Mouse (Mus musculus) cerebellum, postnatal 25 days (tissue): ENCODE data around the gene Ugcg.
A peak's percentile ranks its signal among the peaks of the same experiment; 100 is the strongest.

Experiments used
- DNase-seq, 2 experiments: peaks; one replicate each; pipeline ENCODE4 v3.0.0; 2021; ENCODE audit warnings: mixed read lengths in 2 of 2

Ugcg gene

DNA sequence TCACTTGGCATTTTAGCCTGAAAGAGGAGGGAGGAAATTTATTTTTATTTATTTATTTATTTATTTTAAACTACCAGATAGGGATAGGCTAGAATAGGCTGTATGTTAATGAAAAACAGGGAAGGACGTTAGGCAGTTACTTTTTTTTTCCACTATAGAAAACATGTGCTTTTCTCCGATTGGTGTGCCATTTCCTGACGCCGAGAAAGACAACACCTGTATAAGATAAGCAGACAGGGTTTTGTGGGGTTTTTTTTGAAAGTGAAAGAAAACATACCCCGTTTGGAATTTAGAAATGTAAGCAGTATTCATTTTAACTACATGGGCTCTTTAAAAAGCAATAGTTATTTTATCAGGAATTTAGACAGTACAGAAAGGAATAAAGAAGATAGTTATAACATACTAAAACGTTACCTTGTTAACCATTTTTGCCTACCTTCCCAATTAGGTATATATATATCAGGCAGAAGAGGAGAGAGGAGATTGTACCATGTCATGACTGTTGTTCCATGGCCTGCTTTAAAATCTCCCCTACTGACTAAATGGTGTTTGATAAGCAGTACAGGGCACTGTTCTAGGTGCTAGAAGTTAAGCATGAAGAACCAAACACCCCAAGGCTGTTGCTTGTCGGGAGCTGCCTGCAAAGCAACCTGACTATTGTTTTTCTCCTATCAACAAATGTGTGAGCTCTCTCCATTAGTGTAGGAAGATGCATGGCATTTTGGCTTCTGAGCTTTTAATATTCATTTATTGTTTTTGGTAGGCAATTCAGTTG is 1.8 kb downstream of the Ugcg start:
- DNase-seq: no peak

DNA sequence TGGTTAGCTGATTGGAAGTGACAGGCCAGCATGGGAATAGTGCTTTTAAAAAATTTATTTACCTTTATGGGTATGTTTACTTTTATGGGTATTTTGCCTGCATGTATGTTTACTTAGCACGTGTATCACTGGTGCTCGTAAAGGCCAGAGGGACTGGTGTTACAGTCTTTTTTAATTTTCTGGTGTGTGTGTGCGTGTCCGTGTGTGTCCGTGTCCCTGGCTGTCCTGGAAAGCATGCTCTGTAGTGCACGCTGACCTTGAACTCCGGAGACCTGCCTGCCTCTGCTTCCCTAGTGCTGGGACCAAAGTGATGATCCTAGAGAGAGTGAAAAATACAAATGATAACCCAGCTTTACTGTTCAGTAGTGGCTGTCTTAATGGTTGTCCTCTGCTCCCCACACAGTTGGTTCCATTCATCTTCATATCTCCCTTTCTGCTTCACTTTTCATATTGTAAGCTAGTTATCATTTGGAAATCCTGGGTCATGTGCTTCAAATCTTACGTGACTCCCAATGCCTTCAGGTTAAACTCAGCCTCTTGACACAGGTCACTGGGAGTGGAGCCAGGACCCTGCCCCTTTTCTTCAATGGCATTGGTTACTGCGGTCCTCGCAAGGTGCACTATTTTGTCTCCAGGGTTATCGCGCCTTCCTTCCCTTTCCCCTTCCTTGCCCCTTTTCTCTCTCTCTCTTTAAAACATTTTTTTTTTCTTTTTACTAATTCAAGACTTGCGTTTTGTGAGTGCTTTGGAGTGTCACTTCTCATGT is 5.9 kb downstream of the Ugcg start:
- no peak for DNase-seq

DNA sequence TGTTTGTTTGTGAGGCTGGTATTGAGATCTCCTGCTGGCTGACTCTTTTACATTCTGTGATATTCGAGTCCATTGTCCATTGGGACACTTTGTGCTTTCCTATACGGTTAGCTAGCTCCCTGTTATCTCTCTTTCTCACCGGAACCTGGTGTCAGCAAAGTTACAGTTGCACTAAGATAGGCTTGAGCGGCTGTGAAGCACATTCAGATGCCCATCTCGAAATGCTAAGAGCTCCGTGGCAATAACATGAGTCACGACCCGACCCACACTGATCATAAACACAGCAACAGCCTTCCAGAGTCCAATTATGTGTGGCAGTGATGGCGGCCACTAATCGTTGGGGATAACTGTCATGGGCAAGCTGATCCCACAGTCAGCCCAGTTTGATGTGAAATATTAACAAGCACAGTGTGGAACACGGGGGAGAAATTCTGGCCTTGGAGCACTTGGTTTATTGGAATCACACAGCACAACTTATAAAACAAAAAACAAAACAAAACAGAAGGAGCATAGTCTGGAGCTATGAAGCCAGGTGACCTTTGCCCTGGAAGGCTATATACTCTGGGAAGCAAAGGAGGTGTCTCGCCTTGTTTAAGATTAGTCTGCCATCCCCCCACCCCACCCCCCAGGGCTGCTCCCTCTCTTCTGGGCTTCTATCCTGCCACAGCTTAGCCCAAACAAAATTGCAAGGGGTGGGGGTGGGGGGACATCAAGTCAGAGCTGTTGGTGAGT is 7.5 kb downstream of the Ugcg start:
- DNase-seq: no peak

- no peak for DNase-seq
Observed at GRCm38 (mm10) chr4:59197078-59197424, 8.0 kb downstream of the Ugcg start.

GRCm38 (mm10) chr4:59197462-59197861 is 8.4 kb downstream of the Ugcg start:
- no peak for DNase-seq

- peak; percentile 45 to 70 for DNase-seq
Observed at GRCm38 (mm10) chr4:59199341-59199740, 10.3 kb downstream of the Ugcg start.

- peak; percentile 20 to 24 for DNase-seq
Observed at GRCm38 (mm10) chr4:59199805-59200204, 10.7 kb downstream of the Ugcg start.

- DNase-seq: no peak
Observed at GRCm38 (mm10) chr4:59200636-59201035, 11.6 kb downstream of the Ugcg start.

- no peak for DNase-seq
Observed at GRCm38 (mm10) chr4:59204616-59205015, 15.6 kb downstream of the Ugcg start.

- DNase-seq: no peak
Observed at GRCm38 (mm10) chr4:59205758-59206340, 16.8 kb downstream of the Ugcg start.

GRCm38 (mm10) chr4:59206600-59206999 is 17.5 kb downstream of the Ugcg start:
- no peak for DNase-seq

- no peak for DNase-seq
Observed at GRCm38 (mm10) chr4:59208607-59209006, 19.6 kb downstream of the Ugcg start.

DNA sequence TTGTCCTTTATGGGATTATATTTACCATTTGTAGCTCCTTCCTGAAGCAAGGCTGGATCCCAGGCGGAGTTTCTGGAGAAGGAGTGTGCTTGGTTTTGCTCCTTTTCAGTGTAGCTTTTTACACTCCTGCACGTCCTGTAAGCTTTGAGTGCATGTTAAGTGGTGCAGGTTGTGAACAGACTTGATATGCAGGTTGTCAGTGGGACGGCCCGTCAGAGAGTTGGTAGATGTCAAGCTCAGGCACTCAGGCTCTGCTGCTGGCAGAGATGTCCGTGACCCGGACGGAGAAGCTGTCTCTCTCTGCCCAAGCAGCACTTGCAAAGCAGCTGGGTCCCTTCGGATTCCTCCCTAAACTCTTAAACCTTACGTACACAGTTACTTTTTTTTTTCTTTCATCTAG is 22.1 kb downstream of the Ugcg start:
- no peak for DNase-seq

GRCm38 (mm10) chr4:59213833-59214232 is 24.8 kb downstream of the Ugcg start:
- no peak for DNase-seq

DNA sequence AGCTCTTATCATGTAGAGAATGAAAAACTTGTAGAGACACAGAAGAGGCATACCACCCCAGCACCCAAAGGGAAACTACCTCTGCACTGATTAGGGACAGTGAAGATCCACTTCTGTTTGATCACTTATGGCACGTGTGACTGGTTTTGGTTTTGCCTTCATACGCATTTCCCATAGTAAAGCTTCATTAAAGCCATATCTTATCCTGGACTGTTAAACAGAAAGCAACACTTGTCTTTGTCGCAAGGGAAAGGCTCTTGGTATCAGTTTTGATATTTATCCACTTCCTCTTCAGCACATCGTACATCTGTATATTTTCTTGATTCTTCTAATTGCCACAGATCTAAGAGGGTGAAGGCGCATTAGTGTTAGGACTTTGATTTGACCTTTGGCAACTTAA is 25.6 kb downstream of the Ugcg start:
- no peak for DNase-seq

- DNase-seq: no peak
Observed at GRCm38 (mm10) chr4:59215585-59215984, 26.5 kb downstream of the Ugcg start.

DNA sequence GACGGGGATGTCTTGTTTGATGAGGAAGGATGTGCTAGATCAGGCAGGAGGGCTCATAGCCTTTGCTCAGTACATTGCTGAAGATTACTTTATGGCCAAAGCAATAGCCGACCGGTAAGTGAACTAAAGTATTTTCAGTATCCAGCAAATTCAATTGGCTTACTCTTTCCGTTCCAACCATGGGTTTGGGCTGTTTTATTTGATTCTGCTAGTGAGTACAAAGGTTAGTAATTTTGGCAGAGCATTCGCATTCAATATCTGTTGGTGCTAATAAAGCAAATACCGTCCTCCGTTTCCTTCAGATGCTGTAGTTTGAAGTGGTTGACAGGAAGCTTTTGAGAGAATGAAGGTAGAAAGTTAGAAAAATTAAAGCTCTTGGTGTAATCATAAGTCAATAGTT is 28.0 kb downstream of the Ugcg start:
- DNase-seq: no peak

- DNase-seq: no peak
Observed at GRCm38 (mm10) chr4:59218154-59218553, 29.1 kb downstream of the Ugcg start.

DNA sequence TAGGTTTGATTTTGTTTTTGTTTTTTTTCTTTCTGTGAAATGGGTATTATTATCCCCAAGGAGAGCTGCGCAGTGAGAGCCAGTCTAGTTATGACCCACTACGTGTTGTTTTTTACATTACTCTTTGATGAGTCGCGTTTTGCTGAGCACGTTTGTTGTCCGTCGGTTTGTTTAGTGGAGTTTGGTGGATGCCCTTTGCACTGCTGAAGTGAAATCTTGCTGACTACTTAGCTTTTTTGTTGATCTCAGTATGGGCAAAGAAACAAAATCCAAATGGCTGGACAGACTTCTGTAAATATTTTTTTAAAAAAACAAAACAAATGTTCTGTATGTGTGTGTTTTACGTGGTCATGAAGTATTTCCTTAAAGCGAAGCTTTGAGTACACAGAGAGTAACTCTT is 33.2 kb downstream of the Ugcg start:
- DNase-seq: no peak

- no peak for DNase-seq
Observed at GRCm38 (mm10) chr4:59223055-59223615, 34.1 kb downstream of the Ugcg start.

DNA sequence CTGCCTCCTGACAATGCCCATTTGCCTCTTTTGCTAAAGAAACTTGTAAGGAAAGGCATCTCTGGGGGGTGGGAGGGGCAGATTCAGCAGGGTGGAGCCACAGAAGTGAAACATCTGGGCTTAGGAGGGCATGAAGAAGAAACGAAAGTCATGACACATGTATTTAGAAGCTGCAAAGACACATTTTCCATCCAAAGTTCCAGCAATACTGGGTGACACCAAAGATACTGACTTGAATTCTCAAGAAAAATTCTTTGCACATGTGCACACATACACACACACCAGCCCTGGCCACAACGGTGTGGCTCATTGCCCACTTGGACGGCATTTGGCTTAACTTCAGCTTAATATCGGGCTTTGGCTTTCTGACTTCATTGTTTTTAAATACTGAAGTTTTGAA is 35.8 kb downstream of the Ugcg start:
- DNase-seq: no peak

- DNase-seq: no peak
Observed at GRCm38 (mm10) chr4:59227047-59227446, 38.0 kb downstream of the Ugcg start.

DNA sequence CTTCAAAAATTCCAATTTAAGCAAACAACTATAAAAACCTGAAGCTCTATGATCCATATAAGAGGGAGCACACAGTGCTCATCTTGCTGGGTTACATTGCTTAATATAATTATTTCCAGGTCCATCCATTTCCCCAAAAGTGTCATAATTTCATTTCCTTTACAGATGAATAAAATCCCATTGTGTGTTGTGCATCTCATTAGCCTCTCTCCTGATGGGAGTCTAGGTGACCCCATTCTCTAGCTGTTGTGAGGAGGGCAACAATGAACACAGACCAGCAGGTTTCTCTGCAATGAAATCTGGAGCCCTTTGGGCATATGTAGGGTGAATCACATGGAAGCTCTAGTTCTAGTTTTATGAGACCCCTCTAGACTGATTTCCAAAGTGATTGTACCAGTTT is 39.9 kb downstream of the Ugcg start:
- DNase-seq: no peak
